Mouse (Mus musculus): ENCODE results near the gene Vmac. TPM values are rescaled to one million over a fixed set of nuclear protein-coding genes. Genes with fewer than 3 reads are reported as not detected.
A peak's percentile ranks its signal among the peaks of the same experiment; 100 is the strongest.

Gene Vmac
- polyA plus RNA-seq, 1 experiment from 2014 or later: 3.3 TPM

- Histone ChIP-seq H3K36me3 (replicated peaks; ENCODE audit: insufficient read depth, low read length) (peaks cover 8% of the 10 kb centered on the region; the same call in 1 of the 2 replicates), H3K27ac (ENCODE audit: low read depth) (peak overlapping the region; percentile 55), H3K27me3 (ENCODE audit: insufficient read depth, low read length) (no peaks in the 10 kb centered on the region), H3K4me2 (ENCODE audit: low read depth, low read length) (peak overlapping the region; percentile 92), H3K4me3 (ENCODE audit: low read depth, low read length) (no peak overlapping the region), H3K4me1 (ENCODE audit: insufficient read depth) (peaks cover 39% of the 10 kb centered on the region), H3K9me3 (ENCODE audit: low read length) (no peaks in the 10 kb centered on the region), H3K9ac (replicated peaks) (peak overlapping the region; percentile 12; the same call in 1 of the 2 replicates)
- 36% methylated on average over 27 of the region's 27 CpGs for WGBS (ENCODE audit: insufficient replicate concordance)
- ATAC-seq (no peak), DNase-seq (peak; percentile 71)
- TF ChIP-seq CTCF (IDR thresholded peaks at IDR 0.05; ENCODE audit: low read depth) (peak; percentile 100), EP300 (IDR thresholded peaks at IDR 0.05; ENCODE audit: low read depth) (no peak)
These were observed 45.2 kb upstream of the Vmac start for GRCm38 (mm10) chr17:56762769-56763731.

DNA sequence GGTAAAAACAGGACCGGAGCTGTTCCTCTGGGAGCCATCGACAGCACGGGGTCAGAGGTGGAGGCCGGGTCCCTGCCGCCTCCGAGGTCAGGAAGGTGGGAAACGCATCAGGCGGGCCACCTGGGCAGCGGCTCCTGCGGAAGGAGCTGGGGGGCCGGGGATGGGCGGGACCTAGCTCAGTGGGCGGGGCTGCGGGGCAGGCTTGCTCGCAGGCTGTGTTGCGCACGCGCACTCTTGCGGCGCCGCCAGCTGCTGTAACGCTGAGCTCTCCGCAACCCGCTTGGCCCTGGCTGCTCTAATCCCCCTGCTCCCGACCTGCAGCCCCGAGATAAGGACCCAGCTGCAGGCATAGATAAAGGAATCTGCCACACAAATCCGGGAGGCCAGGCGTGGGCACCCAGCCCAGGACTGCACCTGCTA, 44.2 kb upstream of the Vmac start:
- H3K9ac ChIP-seq (replicated peaks): peak overlapping the region; percentile 69
- H3K9me3 ChIP-seq (ENCODE audit: low read length): no peaks in the 10 kb centered on the region
- peak overlapping the region; percentile 55 for H3K4me3 ChIP-seq (ENCODE audit: low read depth, low read length)
- H3K4me2 ChIP-seq (ENCODE audit: low read depth, low read length): peak overlapping the region; percentile 92
- peak overlapping the region; percentile 55 for H3K27ac ChIP-seq (ENCODE audit: low read depth)
- peak; percentile 95 for DNase-seq
- 0 out of 2 replicates have a peak, but pooled peaks cover under 1% of the 10 kb centered on the region for H3K36me3 ChIP-seq (replicated peaks; ENCODE audit: insufficient read depth, low read length)
- TF ChIP-seq EP300 (IDR thresholded peaks at IDR 0.05; ENCODE audit: low read depth) (peak; percentile 95), CTCF (IDR thresholded peaks at IDR 0.05; ENCODE audit: low read depth) (no peak)
- peak; percentile 43 for ATAC-seq
- WGBS (ENCODE audit: insufficient replicate concordance): 1% methylated on average over 25 of the region's 28 CpGs
- peaks cover 49% of the 10 kb centered on the region for H3K4me1 ChIP-seq (ENCODE audit: insufficient read depth)
- peaks cover 10% of the 10 kb centered on the region for H3K27me3 ChIP-seq (ENCODE audit: insufficient read depth, low read length)

GRCm38 (mm10) chr17:56761077-56761476, 43.3 kb upstream of the Vmac start:
- no peak overlapping the region for H3K9ac ChIP-seq (replicated peaks)
- H3K27ac ChIP-seq (ENCODE audit: low read depth): no peak overlapping the region
- H3K27me3 ChIP-seq (ENCODE audit: insufficient read depth, low read length): peaks cover 20% of the 10 kb centered on the region
- no peak overlapping the region for H3K4me3 ChIP-seq (ENCODE audit: low read depth, low read length)
- peaks cover 52% of the 10 kb centered on the region for H3K4me1 ChIP-seq (ENCODE audit: insufficient read depth)
- 66% methylated on average over 3 of the region's 3 CpGs for WGBS (ENCODE audit: insufficient replicate concordance)
- ATAC-seq (no peak), DNase-seq (no peak)
- H3K36me3 ChIP-seq (replicated peaks; ENCODE audit: insufficient read depth, low read length): no peaks in the 10 kb centered on the region
- H3K9me3 ChIP-seq (ENCODE audit: low read length): no peaks in the 10 kb centered on the region
- H3K4me2 ChIP-seq (ENCODE audit: low read depth, low read length): 0 out of 2 replicates have a peak overlapping the region, but pooled peaks have one; percentile 92
- TF ChIP-seq EP300 (IDR thresholded peaks at IDR 0.05; ENCODE audit: low read depth) (no peak), CTCF (IDR thresholded peaks at IDR 0.05; ENCODE audit: low read depth) (no peak)

GRCm38 (mm10) chr17:56759261-56759660, 41.4 kb upstream of the Vmac start:
- peaks cover 48% of the 10 kb centered on the region for H3K4me1 ChIP-seq (ENCODE audit: insufficient read depth)
- DNase-seq: no peak
- H3K4me3 ChIP-seq (ENCODE audit: low read depth, low read length): no peak overlapping the region
- ATAC-seq: no peak
- peaks cover 37% of the 10 kb centered on the region for H3K27me3 ChIP-seq (ENCODE audit: insufficient read depth, low read length)
- H3K9ac ChIP-seq (replicated peaks): no peak overlapping the region
- no peaks in the 10 kb centered on the region for H3K36me3 ChIP-seq (replicated peaks; ENCODE audit: insufficient read depth, low read length)
- no peak overlapping the region for H3K4me2 ChIP-seq (ENCODE audit: low read depth, low read length)
- H3K9me3 ChIP-seq (ENCODE audit: low read length): no peaks in the 10 kb centered on the region
- 71% methylated on average over 7 of the region's 7 CpGs for WGBS (ENCODE audit: insufficient replicate concordance)
- TF ChIP-seq CTCF (IDR thresholded peaks at IDR 0.05; ENCODE audit: low read depth) (no peak), EP300 (IDR thresholded peaks at IDR 0.05; ENCODE audit: low read depth) (no peak)
- H3K27ac ChIP-seq (ENCODE audit: low read depth): no peak overlapping the region

DNA sequence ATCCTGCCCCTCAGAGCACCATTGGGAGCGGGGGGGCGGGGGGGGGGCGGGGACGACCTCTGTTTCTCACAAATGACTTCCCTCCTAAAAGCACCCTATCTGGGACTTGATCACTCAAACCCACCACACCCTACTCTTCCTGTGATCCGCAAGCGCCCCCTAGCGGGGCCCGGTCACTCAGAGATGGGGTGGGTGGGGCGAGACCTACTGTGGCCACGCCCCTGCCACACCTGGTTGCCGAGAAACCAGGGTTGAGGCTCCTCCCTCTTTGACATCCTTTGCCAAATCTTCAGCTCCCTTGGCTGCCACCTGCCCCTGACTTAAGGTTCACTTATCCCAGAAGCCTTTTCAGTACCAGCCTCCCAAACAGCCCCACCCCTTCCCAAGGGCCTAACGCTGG, 40.3 kb upstream of the Vmac start:
- Histone ChIP-seq H3K4me3 (ENCODE audit: low read depth, low read length) (no peak overlapping the region), H3K27ac (ENCODE audit: low read depth) (0 out of 2 replicates have a peak overlapping the region, but pooled peaks have one; percentile 11), H3K4me2 (ENCODE audit: low read depth, low read length) (peak overlapping the region; percentile 92), H3K36me3 (replicated peaks; ENCODE audit: insufficient read depth, low read length) (no peaks in the 10 kb centered on the region), H3K9ac (replicated peaks) (no peak overlapping the region), H3K27me3 (ENCODE audit: insufficient read depth, low read length) (peaks cover 48% of the 10 kb centered on the region), H3K9me3 (ENCODE audit: low read length) (no peaks in the 10 kb centered on the region), H3K4me1 (ENCODE audit: insufficient read depth) (peaks cover 42% of the 10 kb centered on the region)
- ATAC-seq: peak; percentile 37
- WGBS (ENCODE audit: insufficient replicate concordance): 11% methylated on average over 12 of the region's 12 CpGs
- TF ChIP-seq EP300 (IDR thresholded peaks at IDR 0.05; ENCODE audit: low read depth) (no peak), CTCF (IDR thresholded peaks at IDR 0.05; ENCODE audit: low read depth) (peak; percentile 71)
- peak; percentile 88 for DNase-seq

- H3K4me1 ChIP-seq (ENCODE audit: insufficient read depth): peaks cover 36% of the 10 kb centered on the region
- peak within 1 kb of the TSS; percentile 54 for H3K4me3 ChIP-seq (ENCODE audit: low read depth, low read length)
- peaks cover 54% of the 10 kb centered on the region for H3K27me3 ChIP-seq (ENCODE audit: insufficient read depth, low read length)
- H3K4me2 ChIP-seq (ENCODE audit: low read depth, low read length): peak within 1 kb of the TSS; percentile 92
- H3K27ac ChIP-seq (ENCODE audit: low read depth): 0 out of 2 replicates have a peak within 1 kb of the TSS, but pooled peaks have one; percentile 11
- H3K9ac ChIP-seq (replicated peaks): peak within 1 kb of the TSS; percentile 65
- TF ChIP-seq CTCF (IDR thresholded peaks at IDR 0.05; ENCODE audit: low read depth) (0 out of 2 replicates have a peak, but pooled peaks have one; percentile 1), EP300 (IDR thresholded peaks at IDR 0.05; ENCODE audit: low read depth) (no peak)
- 0% methylated on average over 22 of the region's 48 CpGs for WGBS (ENCODE audit: insufficient replicate concordance)
- no peaks in the 10 kb centered on the region for H3K36me3 ChIP-seq (replicated peaks; ENCODE audit: insufficient read depth, low read length)
- ATAC-seq (peak; percentile 71), DNase-seq (peak; percentile 91)
- no peaks in the 10 kb centered on the region for H3K9me3 ChIP-seq (ENCODE audit: low read length)
These were observed 39.7 kb upstream of the Vmac start, which contains the start of gene Nrtn for GRCm38 (mm10) chr17:56757416-56758123. Nrtn (minus strand) TSS chr17:56757530.

All from liver, postnatal 0 days (tissue).